Mouse (Mus musculus): ENCODE measurements around the gene Agbl1.

- no peak for TF ChIP-seq CTCF (IDR thresholded peaks at IDR 0.05; ENCODE audit: low read depth, low read length)
- no peak for TF ChIP-seq POLR2A (IDR thresholded peaks at IDR 0.05; ENCODE audit: borderline replicate concordance, low read depth, low read length)
These were observed 123.8 kb downstream of the Agbl1 start for GRCm38 (mm10) chr7:76353469-76353868.
